Mouse (Mus musculus): ENCODE results near the gene Opalin. TPM values are rescaled to one million over a fixed set of nuclear protein-coding genes. Genes with fewer than 3 reads are reported as not detected.

Gene Opalin
- polyA plus RNA-seq (2015; fragmentation: Illumina TruSeq; extraction: RNeasy Lipid Tissue Mini Kit (QIAGEN cat#74804); ENCODE audit: insufficient read depth, low read depth, low replicate concordance), result not detected

GRCm38 (mm10) chr19:41076906-41077305, at the start of gene Opalin:
Gene Opalin, minus strand, starts transcription at chr19:41077113.

GRCm38 (mm10) chr19:41029219-41029618, 47.7 kb downstream of the Opalin start, which contains the start of gene Dntt:
Gene Dntt, plus strand, starts transcription at chr19:41029275.

Other genes starting within 250 kb of the Opalin start
- 0.89 TPM for gene Ccnj, start 245.8 kb downstream of the Opalin start, polyA plus RNA-seq (2015; fragmentation: Illumina TruSeq; extraction: RNeasy Lipid Tissue Mini Kit (QIAGEN cat#74804); ENCODE audit: insufficient read depth, low read depth, low replicate concordance)
- 1.7 TPM for gene Zfp518a, start 182.4 kb downstream of the Opalin start, polyA plus RNA-seq (2015; fragmentation: Illumina TruSeq; extraction: RNeasy Lipid Tissue Mini Kit (QIAGEN cat#74804); ENCODE audit: insufficient read depth, low read depth, low replicate concordance)
- gene Blnk, start 82.6 kb downstream of the Opalin start, polyA plus RNA-seq (2015; fragmentation: Illumina TruSeq; extraction: RNeasy Lipid Tissue Mini Kit (QIAGEN cat#74804); ENCODE audit: insufficient read depth, low read depth, low replicate concordance), result 2.3 TPM
- gene Dntt, start 47.8 kb downstream of the Opalin start, polyA plus RNA-seq (2015; fragmentation: Illumina TruSeq; extraction: RNeasy Lipid Tissue Mini Kit (QIAGEN cat#74804); ENCODE audit: insufficient read depth, low read depth, low replicate concordance), result not detected
- not detected for gene Tll2, start 129.7 kb upstream of the Opalin start, polyA plus RNA-seq (2015; fragmentation: Illumina TruSeq; extraction: RNeasy Lipid Tissue Mini Kit (QIAGEN cat#74804); ENCODE audit: insufficient read depth, low read depth, low replicate concordance)
- 27.0 TPM for gene Tm9sf3, start 186.9 kb upstream of the Opalin start, polyA plus RNA-seq (2015; fragmentation: Illumina TruSeq; extraction: RNeasy Lipid Tissue Mini Kit (QIAGEN cat#74804); ENCODE audit: insufficient read depth, low read depth, low replicate concordance)